Mouse (Mus musculus) cerebellum, adult 18-20 months (tissue): Measurements from ENCODE around the gene Plxna1.
A peak's percentile ranks its signal among the peaks of the same experiment; 100 is the strongest.

ENCODE experiments used
- DNase-seq, 2 experiments: peaks; one replicate each; pipeline ENCODE4 v3.0.0; 2021

Plxna1 gene

GRCm38 (mm10) chr6:89362281-89363106 lies at the start of gene Plxna1:
Gene Plxna1 (minus strand): TSS chr6:89362620.
- DNase-seq: peak; percentile 63 to 77

- DNase-seq: peak; percentile 41 to 54
Observed at GRCm38 (mm10) chr6:89409041-89409440, 46.6 kb upstream of the Plxna1 start.

GRCm38 (mm10) chr6:89408259-89408658 lies 45.8 kb upstream of the Plxna1 start:
- DNase-seq: no peak

GRCm38 (mm10) chr6:89407247-89407889 lies 44.9 kb upstream of the Plxna1 start:
- DNase-seq: no peak

- no peak for DNase-seq
Observed at GRCm38 (mm10) chr6:89404964-89405363, 42.5 kb upstream of the Plxna1 start.

GRCm38 (mm10) chr6:89403257-89404225 lies 41.1 kb upstream of the Plxna1 start:
- DNase-seq: no peak

- DNase-seq: no peak
Observed at GRCm38 (mm10) chr6:89402406-89402805, 40.0 kb upstream of the Plxna1 start.

GRCm38 (mm10) chr6:89399564-89399963 lies 37.1 kb upstream of the Plxna1 start:
- DNase-seq: no peak

GRCm38 (mm10) chr6:89397919-89398318 lies 35.5 kb upstream of the Plxna1 start:
- DNase-seq: no peak

- DNase-seq: no peak
Observed at GRCm38 (mm10) chr6:89393820-89394219, 31.4 kb upstream of the Plxna1 start.

GRCm38 (mm10) chr6:89392213-89392612 lies 29.8 kb upstream of the Plxna1 start:
- no peak for DNase-seq

- DNase-seq: no peak
Observed at GRCm38 (mm10) chr6:89389771-89390170, 27.4 kb upstream of the Plxna1 start.

GRCm38 (mm10) chr6:89386956-89387355 lies 24.5 kb upstream of the Plxna1 start:
- no peak for DNase-seq

- no peak for DNase-seq
Observed at GRCm38 (mm10) chr6:89384699-89385098, 22.3 kb upstream of the Plxna1 start.

- no peak for DNase-seq
Observed at GRCm38 (mm10) chr6:89381851-89382250, 19.4 kb upstream of the Plxna1 start.

- no peak for DNase-seq
Observed at GRCm38 (mm10) chr6:89381172-89381571, 18.8 kb upstream of the Plxna1 start.

GRCm38 (mm10) chr6:89380751-89381150 lies 18.3 kb upstream of the Plxna1 start:
- DNase-seq: no peak

- no peak for DNase-seq
Observed at GRCm38 (mm10) chr6:89378264-89378663, 15.8 kb upstream of the Plxna1 start.

GRCm38 (mm10) chr6:89368812-89369211 lies 6.4 kb upstream of the Plxna1 start:
- DNase-seq: no peak

GRCm38 (mm10) chr6:89364342-89364741 lies 1.9 kb upstream of the Plxna1 start:
- peak in 1 of 2 experiments; percentile 14 for DNase-seq

GRCm38 (mm10) chr6:89363107-89363451 lies 659 bp upstream of the Plxna1 start:
- no peak for DNase-seq

- DNase-seq: peak; percentile 45 to 66
Observed at GRCm38 (mm10) chr6:89361418-89362280, 771 bp downstream of the Plxna1 start.
